Mouse (Mus musculus) heart, embryonic 16.5 days (tissue): ENCODE measurements around the gene Pcyox1. TPM values are rescaled to one million over a fixed set of nuclear protein-coding genes. Genes with fewer than 3 reads are reported as not detected.
"Not testable (repeated sequence)": the region's sequence is repeated elsewhere in the genome, so short reads cannot be mapped to it uniquely, and the experiment has no call there.

Experiments used
- ATAC-seq: fragments of 200-750 bp; cut with Nextera tagmentation; replicated peaks from 2 replicates; pipeline ENCODE4 v1.8.0; 2017; ENCODE audit warnings: moderate number of reproducible peaks; ENCODE audit not compliant: insufficient read depth, low FRiP score; ENCODE audit errors: extremely low read depth
- H3K27ac ChIP-seq: fragments of 300-500 bp; sonication (generic); 2 replicates; pipeline ENCODE4 v1.5.1; 2014; ENCODE audit warnings: mild to moderate bottlenecking, low read length, control low read depth, moderate library complexity
- H3K27me3 ChIP-seq: fragments of 300-500 bp; sonication (generic); 2 replicates; pipeline ENCODE4 v1.6.1; 2014; ENCODE audit warnings: low read length, mixed read lengths; ENCODE audit not compliant: control insufficient read depth, insufficient read depth
- H3K36me3 ChIP-seq: fragments of 300-500 bp; sonication (generic); 2 replicates; pipeline ENCODE4 v1.6.1; 2014; ENCODE audit not compliant: control insufficient read depth, insufficient read depth
- H3K4me1 ChIP-seq: fragments of 300-500 bp; sonication (generic); 2 replicates; pipeline ENCODE4 v1.6.1; 2014; ENCODE audit warnings: low read length, mixed read lengths; ENCODE audit not compliant: control insufficient read depth, insufficient read depth
- H3K4me2 ChIP-seq: fragments of 300-500 bp; sonication (generic); 2 replicates; pipeline ENCODE4 v1.6.1; 2014; ENCODE audit warnings: low read depth, mild to moderate bottlenecking, control low read depth, low read length
- H3K4me3 ChIP-seq: fragments of 300-500 bp; sonication (generic); 2 replicates; pipeline ENCODE4 v1.5.1; 2014; ENCODE audit warnings: mild to moderate bottlenecking, control low read depth, low read length
- H3K9ac ChIP-seq: fragments of 300-500 bp; sonication (generic); 2 replicates; pipeline ENCODE4 v1.6.1; 2014; ENCODE audit warnings: low read length, control low read depth
- H3K9me3 ChIP-seq: fragments of 300-500 bp; sonication (generic); replicated peaks from 2 replicates; pipeline ENCODE4 v1.6.1; 2016; ENCODE audit warnings: low read length; ENCODE audit not compliant: control insufficient read depth
- WGBS: fragments of 180-500 bp; shearing (Covaris S2); extraction: QIAGEN DNeasy Blood & Tissue Kit; methylation state at CpG from one replicate; pipeline ENCODE4 v1.1.7; 2014; 5-methylcytosine and 5-hydroxymethylcytosine counted together
- polyA plus RNA-seq: library from polyadenylated mRNA; unstranded; fragments of >200 nt; fragmentation: Nextera tagmentation; extraction: Ambion mirVana; gene quantifications from 2 replicates; pipeline ENCODE4 v1.2.1, GENCODE M21; 2015

Pcyox1 gene
- polyA plus RNA-seq, 1 experiment from 2014 or later, result 56.6 TPM

- peaks cover 38% of the 10 kb centered on the region for H3K36me3 ChIP-seq
- WGBS, result 86% methylated on average over 1 of the region's 1 CpGs
Observed at GRCm38 (mm10) chr6:86393187-86393586, 3.8 kb downstream of the Pcyox1 start.

GRCm38 (mm10) chr6:86391326-86391725 lies 5.6 kb downstream of the Pcyox1 start:
- H3K27me3 ChIP-seq, result no peaks in the 10 kb centered on the region
- ATAC-seq, result no peak
- H3K27ac ChIP-seq, result no peak overlapping the region
- no peak overlapping the region for H3K4me2 ChIP-seq
- no peaks in the 10 kb centered on the region for H3K9me3 ChIP-seq
- H3K4me3 ChIP-seq, result no peak overlapping the region
- H3K4me1 ChIP-seq, result peaks cover 17% of the 10 kb centered on the region
- H3K9ac ChIP-seq, result no peak overlapping the region
- WGBS, result 96% methylated on average over 5 of the region's 5 CpGs
- H3K36me3 ChIP-seq, result peaks cover 45% of the 10 kb centered on the region

More at GRCm38 (mm10) chr6:86393187-86393586, 3.8 kb downstream of the Pcyox1 start:
- no peak for ATAC-seq
- Histone ChIP-seq H3K4me2 (no peak overlapping the region), H3K9me3 (no peaks in the 10 kb centered on the region), H3K4me3 (no peak overlapping the region), H3K4me1 (peaks cover 23% of the 10 kb centered on the region), H3K27ac (no peak overlapping the region), H3K9ac (no peak overlapping the region), H3K27me3 (no peaks in the 10 kb centered on the region)

- ATAC-seq, result no peak
- no peak overlapping the region for H3K4me3 ChIP-seq
- peaks cover 41% of the 10 kb centered on the region for H3K36me3 ChIP-seq
- no peaks in the 10 kb centered on the region for H3K9me3 ChIP-seq
- no peak overlapping the region for H3K9ac ChIP-seq
- no peaks in the 10 kb centered on the region for H3K27me3 ChIP-seq
- H3K4me1 ChIP-seq, result no peaks in the 10 kb centered on the region
- no peak overlapping the region for H3K27ac ChIP-seq
- no peak overlapping the region for H3K4me2 ChIP-seq
- WGBS, result 63% methylated on average over 18 of the region's 18 CpGs
Observed at GRCm38 (mm10) chr6:86388461-86388860, 8.5 kb downstream of the Pcyox1 start.

GRCm38 (mm10) chr6:86387313-86387712 lies 9.6 kb downstream of the Pcyox1 start:
- Histone ChIP-seq H3K4me3 (no peak overlapping the region), H3K27me3 (no peaks in the 10 kb centered on the region), H3K4me1 (no peaks in the 10 kb centered on the region), H3K4me2 (no peak overlapping the region), H3K9me3 (no peaks in the 10 kb centered on the region), H3K9ac (no peak overlapping the region), H3K36me3 (peaks cover 41% of the 10 kb centered on the region), H3K27ac (no peak overlapping the region)
- ATAC-seq, result no peak
- WGBS, result 72% methylated on average over 12 of the region's 12 CpGs

GRCm38 (mm10) chr6:86385362-86386104 lies 11.4 kb downstream of the Pcyox1 start:
- Histone ChIP-seq H3K4me2 (no peak overlapping the region), H3K9ac (no peak overlapping the region), H3K4me3 (no peak overlapping the region), H3K36me3 (peaks cover 25% of the 10 kb centered on the region), H3K4me1 (no peaks in the 10 kb centered on the region), H3K9me3 (no peaks in the 10 kb centered on the region), H3K27ac (no peak overlapping the region), H3K27me3 (no peaks in the 10 kb centered on the region)
- WGBS, result 84% methylated on average over 5 of the region's 5 CpGs
- ATAC-seq, result no peak

- 65% methylated on average over 4 of the region's 4 CpGs for WGBS
- Histone ChIP-seq H3K9me3 (no peaks in the 10 kb centered on the region), H3K4me3 (no peak overlapping the region), H3K9ac (no peak overlapping the region), H3K4me1 (no peaks in the 10 kb centered on the region), H3K4me2 (no peak overlapping the region), H3K36me3 (peaks cover 18% of the 10 kb centered on the region), H3K27ac (no peak overlapping the region), H3K27me3 (no peaks in the 10 kb centered on the region)
- no peak for ATAC-seq
Observed at GRCm38 (mm10) chr6:86384692-86385091, 12.3 kb downstream of the Pcyox1 start.

GRCm38 (mm10) chr6:86383370-86383769 lies 13.6 kb downstream of the Pcyox1 start:
- no peak for ATAC-seq
- H3K4me3 ChIP-seq, result no peak overlapping the region
- H3K36me3 ChIP-seq, result peaks cover 15% of the 10 kb centered on the region
- H3K4me2 ChIP-seq, result no peak overlapping the region
- no peak overlapping the region for H3K9ac ChIP-seq
- no peak overlapping the region for H3K27ac ChIP-seq
- H3K27me3 ChIP-seq, result no peaks in the 10 kb centered on the region
- H3K9me3 ChIP-seq, result no peaks in the 10 kb centered on the region
- WGBS, result 41% methylated on average over 15 of the region's 16 CpGs
- no peaks in the 10 kb centered on the region for H3K4me1 ChIP-seq

GRCm38 (mm10) chr6:86382551-86382950 lies 14.4 kb downstream of the Pcyox1 start:
- ATAC-seq, result no peak
- peaks cover 15% of the 10 kb centered on the region for H3K36me3 ChIP-seq
- no peaks in the 10 kb centered on the region for H3K4me1 ChIP-seq
- H3K4me2 ChIP-seq, result no peak overlapping the region
- H3K9ac ChIP-seq, result no peak overlapping the region
- H3K27me3 ChIP-seq, result no peaks in the 10 kb centered on the region
- H3K4me3 ChIP-seq, result no peak overlapping the region
- H3K27ac ChIP-seq, result no peak overlapping the region
- no peaks in the 10 kb centered on the region for H3K9me3 ChIP-seq

- peaks cover 26% of the 10 kb centered on the region for H3K36me3 ChIP-seq
- not testable (repeated sequence) for H3K4me1 ChIP-seq, H3K4me2 ChIP-seq, H3K27ac ChIP-seq, H3K4me3 ChIP-seq, ATAC-seq, H3K9me3 ChIP-seq, H3K27me3 ChIP-seq, H3K9ac ChIP-seq
- WGBS, result 80% methylated on average over 5 of the region's 8 CpGs
Observed at GRCm38 (mm10) chr6:86380112-86380511, 16.8 kb downstream of the Pcyox1 start.
